Mouse (Mus musculus) myocyte (in vitro differentiated cells): ENCODE measurements around the gene Dock4. TPM values are rescaled to one million over a fixed set of nuclear protein-coding genes. Genes with fewer than 3 reads are reported as not detected.

ENCODE experiments used
- H3K27me3 ChIP-seq: one replicate; pipeline ENCODE4 v1.6.1; 2011; ENCODE audit not compliant: control insufficient read depth, insufficient read depth, insufficient read length
- H3K36me3 ChIP-seq: one replicate; pipeline ENCODE4 v1.6.1; 2011; ENCODE audit not compliant: control insufficient read depth, insufficient read depth
- H3K4me2 ChIP-seq: one replicate; pipeline ENCODE4 v1.6.1; 2011; ENCODE audit warnings: low read depth, control low read depth
- H3K4me3 ChIP-seq: one replicate; pipeline ENCODE4 v1.5.1; 2011; ENCODE audit warnings: mild to moderate bottlenecking, control low read depth, moderate library complexity
- H3K79me2 ChIP-seq: one replicate; pipeline ENCODE4 v1.6.1; 2011; ENCODE audit not compliant: control insufficient read depth, insufficient read depth
- H3ac ChIP-seq: one replicate; pipeline ENCODE4 v1.6.1; 2011; ENCODE audit not compliant: control insufficient read depth, insufficient read length
- CEBPB ChIP-seq: IDR thresholded peaks from 2 replicates; pipeline ENCODE4 v1.6.1; 2011; ENCODE audit warnings: mild to moderate bottlenecking, moderate library complexity; ENCODE audit not compliant: poor library complexity, insufficient read depth, severe bottlenecking
- E2F4 ChIP-seq: IDR thresholded peaks from one replicate; pipeline ENCODE4 v1.6.1; 2011; ENCODE audit warnings: mild to moderate bottlenecking, control low read depth, moderate library complexity; ENCODE audit not compliant: insufficient read depth
- MAX ChIP-seq: IDR thresholded peaks from one replicate; pipeline ENCODE4 v1.6.1; 2011; ENCODE audit warnings: low read depth, mild to moderate bottlenecking, control low read depth
- MYOD1 ChIP-seq, 3 experiments: IDR thresholded peaks; one replicate each; pipeline ENCODE4 v1.6.1; 2011; ENCODE audit warnings: control low read depth in 2 of 3, low read depth in 2 of 3, mild to moderate bottlenecking in 2 of 3, moderate library complexity in 1 of 3; ENCODE audit not compliant: insufficient read length in 2 of 3, control insufficient read depth in 1 of 3
- MYOG ChIP-seq, 3 experiments: IDR thresholded peaks; one replicate each; pipeline ENCODE4 v1.6.1; 2011; ENCODE audit warnings: control low read depth in 2 of 3, low read depth in 2 of 3, mild to moderate bottlenecking in 2 of 3; ENCODE audit not compliant: insufficient read length in 2 of 3, control insufficient read depth in 1 of 3, insufficient read depth in 1 of 3
- POLR2A ChIP-seq: IDR thresholded peaks from one replicate; pipeline ENCODE4 v1.6.1; 2011; ENCODE audit warnings: low read depth, mild to moderate bottlenecking, control low read depth, moderate library complexity; ENCODE audit not compliant: insufficient read length
- POLR2AphosphoS2 ChIP-seq: IDR thresholded peaks from one replicate; pipeline ENCODE4 v1.6.1; 2011; ENCODE audit warnings: low read depth, control low read depth; ENCODE audit not compliant: insufficient read length
- REST ChIP-seq: IDR thresholded peaks from one replicate; pipeline ENCODE4 v1.6.1; 2011; ENCODE audit warnings: mild to moderate bottlenecking, control low read depth, moderate library complexity; ENCODE audit not compliant: insufficient read depth, insufficient read length
- SRF ChIP-seq: IDR thresholded peaks from one replicate; pipeline ENCODE4 v1.6.1; 2011; ENCODE audit warnings: low read depth; ENCODE audit not compliant: control insufficient read depth, insufficient read length
- TCF12 ChIP-seq: IDR thresholded peaks from one replicate; pipeline ENCODE4 v1.6.1; 2011; ENCODE audit warnings: mild to moderate bottlenecking, control low read depth; ENCODE audit not compliant: poor library complexity, insufficient read depth, severe bottlenecking
- TCF3 ChIP-seq: IDR thresholded peaks from one replicate; pipeline ENCODE4 v1.6.1; 2011; ENCODE audit warnings: low read depth, control low read depth; ENCODE audit not compliant: insufficient read length
- USF1 ChIP-seq: IDR thresholded peaks from one replicate; pipeline ENCODE4 v1.6.1; 2011; ENCODE audit warnings: low read depth, mild to moderate bottlenecking, control low read depth, moderate library complexity
- polyA plus RNA-seq: library from polyadenylated mRNA; unstranded; fragments of >200 nt; fragmentation: generic; extraction: Trizol; gene quantifications from one replicate; pipeline ENCODE4 v1.2.1, GENCODE M21; 2012; ENCODE audit warnings: missing spikeins

The Dock4 gene
- polyA plus RNA-seq, 1 experiment, result 0.73 TPM

GRCm38 (mm10) chr12:40633242-40633641 lies 187.5 kb downstream of the Dock4 start:
- no peak for TF ChIP-seq CEBPB
- no peak for TF ChIP-seq USF1
- TF ChIP-seq TCF12, result no peak
- TF ChIP-seq MYOD1 (IDR thresholded peaks at IDR 0.05; ENCODE audit: control insufficient read depth in 1 of 3, insufficient read length in 2 of 3, low read depth in 2 of 3), result no peak
- no peak for TF ChIP-seq SRF
- no peak for TF ChIP-seq MYOG (IDR thresholded peaks at IDR 0.05; ENCODE audit: control insufficient read depth in 1 of 3, insufficient read depth in 1 of 3, insufficient read length in 2 of 3, low read depth in 2 of 3)
- no peak for TF ChIP-seq TCF3
- TF ChIP-seq POLR2AphosphoS2, result no peak
- TF ChIP-seq MAX, result no peak
- TF ChIP-seq REST, result no peak
- TF ChIP-seq E2F4, result no peak
- TF ChIP-seq POLR2A, result no peak

GRCm38 (mm10) chr12:40634169-40634568 lies 188.4 kb downstream of the Dock4 start:
- H3K36me3 ChIP-seq, result no peaks in the 10 kb centered on the region
- no peak overlapping the region for H3ac ChIP-seq
- no peaks in the 10 kb centered on the region for H3K79me2 ChIP-seq
- TF ChIP-seq TCF12 (no peak), MYOD1 (IDR thresholded peaks at IDR 0.05; ENCODE audit: control insufficient read depth in 1 of 3, insufficient read length in 2 of 3, low read depth in 2 of 3) (no peak), POLR2A (no peak), USF1 (no peak), POLR2AphosphoS2 (no peak), MAX (no peak), MYOG (IDR thresholded peaks at IDR 0.05; ENCODE audit: control insufficient read depth in 1 of 3, insufficient read depth in 1 of 3, insufficient read length in 2 of 3, low read depth in 2 of 3) (no peak)
- no peaks in the 10 kb centered on the region for H3K27me3 ChIP-seq
- no peak overlapping the region for H3K4me2 ChIP-seq
- H3K4me3 ChIP-seq, result no peak overlapping the region

More at GRCm38 (mm10) chr12:40633242-40633641, 187.5 kb downstream of the Dock4 start:
- no peaks in the 10 kb centered on the region for H3K27me3 ChIP-seq
- H3ac ChIP-seq, result no peak overlapping the region
- H3K36me3 ChIP-seq, result no peaks in the 10 kb centered on the region
- H3K4me3 ChIP-seq, result no peak overlapping the region
- H3K4me2 ChIP-seq, result no peak overlapping the region
- H3K79me2 ChIP-seq, result no peaks in the 10 kb centered on the region

- no peaks in the 10 kb centered on the region for H3K27me3 ChIP-seq
- H3K4me3 ChIP-seq, result no peak overlapping the region
- no peak overlapping the region for H3K4me2 ChIP-seq
- H3ac ChIP-seq, result no peak overlapping the region
- no peaks in the 10 kb centered on the region for H3K36me3 ChIP-seq
- TF ChIP-seq MAX (no peak), CEBPB (no peak), TCF12 (no peak), POLR2AphosphoS2 (no peak), E2F4 (no peak), TCF3 (no peak), POLR2A (no peak)
- no peaks in the 10 kb centered on the region for H3K79me2 ChIP-seq
These were observed 190.2 kb downstream of the Dock4 start for GRCm38 (mm10) chr12:40635991-40636390.

DNA sequence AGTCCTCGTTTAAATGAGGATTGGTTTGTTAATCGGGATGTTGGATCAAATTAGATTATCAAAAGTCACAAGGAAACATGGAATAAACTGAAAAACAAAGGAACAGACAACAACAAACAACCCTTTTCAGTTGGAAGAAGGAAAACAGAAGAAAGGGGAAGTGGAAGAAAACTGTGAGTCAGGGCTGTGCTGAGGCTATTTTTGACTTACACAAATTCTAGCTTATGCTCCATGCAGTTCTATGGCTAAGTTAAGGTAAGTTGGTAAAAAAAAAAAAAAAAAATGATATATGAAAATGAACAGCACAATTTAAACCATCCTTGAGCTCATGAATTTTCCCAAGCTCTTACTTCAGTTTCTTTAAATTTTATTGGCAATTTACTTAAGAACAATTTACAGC lies 191.7 kb downstream of the Dock4 start:
- TF ChIP-seq SRF, result no peak
- Histone ChIP-seq H3K36me3 (no peaks in the 10 kb centered on the region), H3K4me3 (no peak overlapping the region), H3K4me2 (no peak overlapping the region), H3K27me3 (no peaks in the 10 kb centered on the region), H3K79me2 (no peaks in the 10 kb centered on the region), H3ac (no peak overlapping the region)

DNA sequence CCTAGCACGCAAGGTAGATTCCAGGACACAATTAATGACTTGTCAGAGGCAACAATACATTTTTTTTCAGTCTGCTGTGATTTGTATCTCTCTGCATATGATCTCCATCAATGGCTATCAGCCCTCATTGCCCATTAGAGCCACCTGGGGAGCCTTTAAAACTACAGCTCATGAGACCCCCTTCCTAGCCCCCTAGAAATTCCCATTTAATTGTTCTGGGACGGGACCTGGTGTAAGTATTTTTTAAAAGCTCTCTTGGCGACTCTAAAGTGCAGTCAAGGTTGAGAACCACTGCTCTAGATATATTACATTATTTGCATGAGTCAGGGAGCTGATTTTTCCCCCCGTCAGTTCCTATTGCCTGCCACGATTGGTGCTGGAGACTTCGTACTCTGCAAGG lies 200.1 kb downstream of the Dock4 start:
- TF ChIP-seq MAX (no peak), SRF (no peak), REST (no peak), POLR2A (no peak), MYOG (IDR thresholded peaks at IDR 0.05; ENCODE audit: control insufficient read depth in 1 of 3, insufficient read depth in 1 of 3, insufficient read length in 2 of 3, low read depth in 2 of 3) (no peak), MYOD1 (IDR thresholded peaks at IDR 0.05; ENCODE audit: control insufficient read depth in 1 of 3, insufficient read length in 2 of 3, low read depth in 2 of 3) (no peak)
- Histone ChIP-seq H3K4me3 (no peak overlapping the region), H3K4me2 (no peak overlapping the region), H3K36me3 (no peaks in the 10 kb centered on the region), H3K79me2 (no peaks in the 10 kb centered on the region), H3ac (no peak overlapping the region), H3K27me3 (no peaks in the 10 kb centered on the region)

DNA sequence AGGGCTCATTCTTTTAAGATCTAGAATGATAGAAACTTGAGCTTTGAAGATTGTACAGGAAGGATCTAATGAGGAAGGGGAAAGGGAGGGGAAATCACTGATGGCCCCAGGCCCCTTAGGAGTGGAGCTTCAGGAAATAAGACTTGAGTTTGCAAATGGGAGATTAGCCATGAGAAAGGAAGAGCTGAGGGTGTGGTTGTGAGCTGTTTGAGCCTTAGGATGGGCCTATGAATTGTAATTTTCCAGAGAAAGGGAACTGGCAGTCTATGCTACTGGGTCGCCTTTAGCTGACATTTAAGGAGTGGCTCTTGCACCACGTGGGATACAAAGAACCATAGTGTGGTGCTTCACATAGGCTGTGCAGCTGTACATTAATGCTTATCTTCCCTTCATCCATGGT lies 208.6 kb downstream of the Dock4 start:
- no peak for TF ChIP-seq TCF3
- no peak for TF ChIP-seq E2F4
- TF ChIP-seq MYOD1 (IDR thresholded peaks at IDR 0.05; ENCODE audit: control insufficient read depth in 1 of 3, insufficient read length in 2 of 3, low read depth in 2 of 3), result no peak
- no peak for TF ChIP-seq CEBPB
- TF ChIP-seq POLR2AphosphoS2, result no peak
- TF ChIP-seq SRF, result no peak
- TF ChIP-seq USF1, result no peak
- TF ChIP-seq REST, result no peak
- TF ChIP-seq POLR2A, result no peak
- no peak for TF ChIP-seq MAX
- no peak for TF ChIP-seq TCF12
- TF ChIP-seq MYOG (IDR thresholded peaks at IDR 0.05; ENCODE audit: control insufficient read depth in 1 of 3, insufficient read depth in 1 of 3, insufficient read length in 2 of 3, low read depth in 2 of 3), result no peak
- no peaks in the 10 kb centered on the region for H3K36me3 ChIP-seq
- H3K27me3 ChIP-seq, result no peaks in the 10 kb centered on the region
- H3K4me2 ChIP-seq, result no peak overlapping the region
- H3K79me2 ChIP-seq, result no peaks in the 10 kb centered on the region
- H3ac ChIP-seq, result no peak overlapping the region
- H3K4me3 ChIP-seq, result no peak overlapping the region
